Mouse (Mus musculus): Measurements from ENCODE around the gene Rcan1. TPM values are rescaled to one million over a fixed set of nuclear protein-coding genes. Genes with fewer than 3 reads are reported as not detected.

Rcan1 gene
- polyA plus RNA-seq, 2 experiments, result 28.2 to 38.0 TPM

GRCm38 (mm10) chr16:92445377-92445776 is 25.3 kb downstream of the Rcan1 start:
- Histone ChIP-seq H3K36me3 (ENCODE audit: control insufficient read depth, insufficient read depth, low read length) (no peaks in the 10 kb centered on the region), H3K27me3 (ENCODE audit: control insufficient read depth, insufficient read depth, low read length) (no peaks in the 10 kb centered on the region), H3K9ac (ENCODE audit: low read depth, low read length, severe bottlenecking) (no peak overlapping the region), H3K27ac (replicated peaks; ENCODE audit: low read depth, low read length) (no peak overlapping the region), H3K4me3 (replicated peaks; ENCODE audit: low read length) (no peak overlapping the region), H3K4me2 (replicated peaks; ENCODE audit: low read depth, low read length, severe bottlenecking) (no peak overlapping the region), H3K9me3 (ENCODE audit: control insufficient read depth, low read length) (no peaks in the 10 kb centered on the region), H3K4me1 (ENCODE audit: control insufficient read depth, insufficient read depth, low read length) (peaks cover 19% of the 10 kb centered on the region; the same call in 1 of the 2 replicates)
- no peak for TF ChIP-seq POLR2A (IDR thresholded peaks at IDR 0.05; ENCODE audit: borderline replicate concordance, extremely low read depth, insufficient read depth, insufficient read length)
- ATAC-seq (ENCODE audit: low FRiP score, low read depth) (no peak), DNase-seq (ENCODE audit: low spot score) (peak; percentile 54)
- 65% methylated on average over 10 of the region's 10 CpGs for WGBS

GRCm38 (mm10) chr16:92443644-92444113 is 27.0 kb downstream of the Rcan1 start:
- Histone ChIP-seq H3K27me3 (ENCODE audit: control insufficient read depth, insufficient read depth, low read length) (no peaks in the 10 kb centered on the region), H3K9me3 (ENCODE audit: control insufficient read depth, low read length) (no peaks in the 10 kb centered on the region), H3K4me3 (replicated peaks; ENCODE audit: low read length) (no peak overlapping the region), H3K4me2 (replicated peaks; ENCODE audit: low read depth, low read length, severe bottlenecking) (no peak overlapping the region), H3K4me1 (ENCODE audit: control insufficient read depth, insufficient read depth, low read length) (peaks cover 19% of the 10 kb centered on the region; the same call in 1 of the 2 replicates), H3K36me3 (ENCODE audit: control insufficient read depth, insufficient read depth, low read length) (no peaks in the 10 kb centered on the region), H3K9ac (ENCODE audit: low read depth, low read length, severe bottlenecking) (no peak overlapping the region), H3K27ac (replicated peaks; ENCODE audit: low read depth, low read length) (peak overlapping the region; percentile 65; the same call in 1 of the 2 replicates)
- 58% methylated on average over 13 of the region's 13 CpGs for WGBS
- DNase-seq (ENCODE audit: low spot score), result peak; percentile 74
- no peak for TF ChIP-seq POLR2A (IDR thresholded peaks at IDR 0.05; ENCODE audit: borderline replicate concordance, extremely low read depth, insufficient read depth, insufficient read length)
- ATAC-seq (ENCODE audit: low FRiP score, low read depth), result peak; percentile 56

GRCm38 (mm10) chr16:92442946-92443345 is 27.7 kb downstream of the Rcan1 start:
- peak overlapping the region; percentile 65 for H3K27ac ChIP-seq (replicated peaks; ENCODE audit: low read depth, low read length)
- H3K36me3 ChIP-seq (ENCODE audit: control insufficient read depth, insufficient read depth, low read length), result no peaks in the 10 kb centered on the region

GRCm38 (mm10) chr16:92442150-92442549 is 28.5 kb downstream of the Rcan1 start:
- no peak overlapping the region for H3K4me3 ChIP-seq (replicated peaks; ENCODE audit: low read length)
- ATAC-seq (ENCODE audit: low FRiP score, low read depth), result no peak
- 87% methylated on average over 11 of the region's 11 CpGs for WGBS

More at GRCm38 (mm10) chr16:92442946-92443345, 27.7 kb downstream of the Rcan1 start:
- Histone ChIP-seq H3K4me2 (replicated peaks; ENCODE audit: low read depth, low read length, severe bottlenecking) (no peak overlapping the region), H3K9ac (ENCODE audit: low read depth, low read length, severe bottlenecking) (no peak overlapping the region), H3K4me1 (ENCODE audit: control insufficient read depth, insufficient read depth, low read length) (peaks cover 19% of the 10 kb centered on the region; the same call in 1 of the 2 replicates), H3K27me3 (ENCODE audit: control insufficient read depth, insufficient read depth, low read length) (no peaks in the 10 kb centered on the region), H3K9me3 (ENCODE audit: control insufficient read depth, low read length) (no peaks in the 10 kb centered on the region), H3K4me3 (replicated peaks; ENCODE audit: low read length) (no peak overlapping the region)
- ATAC-seq (ENCODE audit: low FRiP score, low read depth) (no peak), DNase-seq (ENCODE audit: low spot score) (no peak)
- no peak for TF ChIP-seq POLR2A (IDR thresholded peaks at IDR 0.05; ENCODE audit: borderline replicate concordance, extremely low read depth, insufficient read depth, insufficient read length)
- WGBS, result 86% methylated on average over 4 of the region's 4 CpGs

GRCm38 (mm10) chr16:92441203-92441602 is 29.5 kb downstream of the Rcan1 start:
- whole genome bisulfite sequencing, result 63% methylated on average over 3 of the region's 3 CpGs
- Histone ChIP-seq H3K4me1 (ENCODE audit: control insufficient read depth, insufficient read depth, low read length) (peaks cover 19% of the 10 kb centered on the region; the same call in 1 of the 2 replicates), H3K9ac (ENCODE audit: low read depth, low read length, severe bottlenecking) (no peak overlapping the region), H3K27ac (replicated peaks; ENCODE audit: low read depth, low read length) (no peak overlapping the region), H3K36me3 (ENCODE audit: control insufficient read depth, insufficient read depth, low read length) (peaks cover 3% of the 10 kb centered on the region; the same call in 1 of the 2 replicates), H3K27me3 (ENCODE audit: control insufficient read depth, insufficient read depth, low read length) (no peaks in the 10 kb centered on the region), H3K4me3 (replicated peaks; ENCODE audit: low read length) (no peak overlapping the region), H3K9me3 (ENCODE audit: control insufficient read depth, low read length) (no peaks in the 10 kb centered on the region), H3K4me2 (replicated peaks; ENCODE audit: low read depth, low read length, severe bottlenecking) (no peak overlapping the region)
- DNase-seq (ENCODE audit: low spot score) (no peak), ATAC-seq (ENCODE audit: low FRiP score, low read depth) (no peak)
- no peak for TF ChIP-seq POLR2A (IDR thresholded peaks at IDR 0.05; ENCODE audit: borderline replicate concordance, extremely low read depth, insufficient read depth, insufficient read length)

More at GRCm38 (mm10) chr16:92442150-92442549, 28.5 kb downstream of the Rcan1 start:
- Histone ChIP-seq H3K9ac (ENCODE audit: low read depth, low read length, severe bottlenecking) (no peak overlapping the region), H3K4me1 (ENCODE audit: control insufficient read depth, insufficient read depth, low read length) (peaks cover 19% of the 10 kb centered on the region; the same call in 1 of the 2 replicates), H3K36me3 (ENCODE audit: control insufficient read depth, insufficient read depth, low read length) (no peaks in the 10 kb centered on the region), H3K27ac (replicated peaks; ENCODE audit: low read depth, low read length) (no peak overlapping the region), H3K9me3 (ENCODE audit: control insufficient read depth, low read length) (no peaks in the 10 kb centered on the region), H3K4me2 (replicated peaks; ENCODE audit: low read depth, low read length, severe bottlenecking) (no peak overlapping the region), H3K27me3 (ENCODE audit: control insufficient read depth, insufficient read depth, low read length) (no peaks in the 10 kb centered on the region)
- TF ChIP-seq POLR2A (IDR thresholded peaks at IDR 0.05; ENCODE audit: borderline replicate concordance, extremely low read depth, insufficient read depth, insufficient read length), result no peak
- no peak for DNase-seq (ENCODE audit: low spot score)
